Mouse (Mus musculus): ENCODE data around the gene 1700029J07Rik. TPM values are rescaled to one million over a fixed set of nuclear protein-coding genes. Genes with fewer than 3 reads are reported as not detected.

Gene 1700029J07Rik
- polyA plus RNA-seq, 1 experiment from 2014 or later: 4.7 TPM

DNA sequence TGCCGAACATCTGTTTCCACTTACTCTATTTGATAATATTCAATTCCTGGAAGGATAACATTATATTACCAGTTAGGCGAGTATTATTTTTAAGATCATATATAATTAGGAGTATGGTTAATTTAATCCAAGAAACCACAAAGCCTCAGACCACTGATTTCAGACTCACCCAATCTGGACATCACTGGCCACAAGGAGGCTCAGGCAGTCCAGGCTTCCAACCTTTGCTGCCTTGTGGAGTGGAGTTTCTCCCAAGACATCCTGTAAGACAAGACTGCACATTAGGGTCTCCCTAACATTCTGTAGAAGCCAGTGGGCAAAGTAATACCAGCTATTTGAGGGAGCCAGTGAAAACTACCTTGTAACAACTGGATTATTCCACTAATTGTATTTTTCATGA, 23.2 kb upstream of the 1700029J07Rik start:
- no peaks in the 10 kb centered on the region for H3K9me3 ChIP-seq
- WGBS: 57% methylated on average over 2 of the region's 2 CpGs
- H3K4me1 ChIP-seq: peaks cover 8% of the 10 kb centered on the region
- H3K36me3 ChIP-seq: peaks cover 27% of the 10 kb centered on the region
- peak overlapping the region; percentile 86 for H3K4me2 ChIP-seq
- no peak overlapping the region for H3K4me3 ChIP-seq
- H3K9ac ChIP-seq: no peak overlapping the region
- ATAC-seq (ENCODE audit: insufficient number of reproducible peaks, insufficient read depth, low FRiP score, low TSS enrichment, low read depth): no peak
- H3K27ac ChIP-seq: no peak overlapping the region
- no peaks in the 10 kb centered on the region for H3K27me3 ChIP-seq

- Histone ChIP-seq H3K27ac (no peak overlapping the region), H3K9ac (no peak overlapping the region), H3K27me3 (no peaks in the 10 kb centered on the region), H3K9me3 (no peaks in the 10 kb centered on the region), H3K4me1 (peaks cover 8% of the 10 kb centered on the region), H3K4me2 (no peak overlapping the region), H3K36me3 (peaks cover 39% of the 10 kb centered on the region), H3K4me3 (no peak overlapping the region)
- no peak for ATAC-seq (ENCODE audit: insufficient number of reproducible peaks, insufficient read depth, low FRiP score, low TSS enrichment, low read depth)
- 87% methylated on average over 3 of the region's 3 CpGs for WGBS
Measured at GRCm38 (mm10) chr8:45995576-45995975, 20.5 kb upstream of the 1700029J07Rik start.

DNA sequence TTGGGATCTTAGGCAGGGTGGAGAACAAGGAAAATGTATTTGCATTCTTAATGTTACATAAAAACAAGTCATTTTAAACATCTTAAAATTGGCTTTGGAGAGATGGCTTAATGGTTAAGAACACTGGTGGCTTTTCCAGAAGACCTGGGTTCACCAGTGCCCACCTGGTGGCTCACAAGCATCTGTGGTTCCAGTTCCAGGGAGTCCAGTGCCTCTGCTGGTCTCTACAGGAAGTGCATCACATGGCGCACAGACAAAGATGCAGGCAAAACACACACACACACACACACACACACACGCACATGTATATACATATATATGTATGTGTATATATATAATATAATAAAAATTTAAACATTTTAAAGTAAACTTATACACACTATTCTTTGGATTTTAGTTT, 19.1 kb upstream of the 1700029J07Rik start:
- Histone ChIP-seq H3K4me3 (no peak overlapping the region), H3K4me1 (peaks cover 2% of the 10 kb centered on the region), H3K9me3 (no peaks in the 10 kb centered on the region), H3K27me3 (no peaks in the 10 kb centered on the region), H3K4me2 (no peak overlapping the region), H3K36me3 (peaks cover 45% of the 10 kb centered on the region), H3K27ac (no peak overlapping the region), H3K9ac (no peak overlapping the region)
- WGBS: 92% methylated on average over 2 of the region's 2 CpGs
- ATAC-seq (ENCODE audit: insufficient number of reproducible peaks, insufficient read depth, low FRiP score, low TSS enrichment, low read depth): no peak

DNA sequence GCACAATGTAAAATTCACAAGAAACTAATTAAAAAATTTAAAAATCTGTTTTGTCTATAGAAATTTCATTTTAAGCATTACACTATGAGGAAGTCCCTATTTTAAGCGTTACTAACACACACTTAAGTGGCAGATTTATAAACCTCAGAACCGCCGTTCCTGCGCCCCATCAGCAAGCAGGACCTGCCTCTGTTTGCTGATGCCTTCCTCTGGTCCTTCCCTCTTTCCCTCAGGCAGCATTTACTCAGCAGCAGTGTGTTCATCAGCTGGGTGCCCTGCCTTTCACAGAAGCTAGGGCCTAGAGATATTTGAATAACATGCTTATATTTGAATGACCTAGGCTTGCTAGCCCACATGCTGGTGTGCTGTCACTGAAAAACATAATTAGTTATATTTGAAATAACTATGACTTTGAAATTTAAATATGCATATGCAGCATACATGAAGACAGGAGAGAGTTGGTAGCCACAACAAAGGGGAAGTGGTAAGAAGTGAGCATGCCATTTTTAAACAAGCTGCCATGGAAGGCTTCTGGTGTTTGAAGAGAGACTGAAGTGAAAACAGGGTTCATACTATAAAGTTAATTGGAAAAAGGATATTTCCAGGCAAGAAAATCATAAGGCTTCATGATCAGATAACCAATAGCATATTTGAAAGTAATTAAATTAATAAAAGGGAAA, 15.7 kb upstream of the 1700029J07Rik start:
- Histone ChIP-seq H3K4me1 (0 out of 2 replicates have a peak, but pooled peaks cover 4% of the 10 kb centered on the region), H3K9me3 (no peaks in the 10 kb centered on the region), H3K4me3 (no peak overlapping the region), H3K4me2 (no peak overlapping the region), H3K27me3 (no peaks in the 10 kb centered on the region), H3K9ac (no peak overlapping the region), H3K27ac (no peak overlapping the region), H3K36me3 (peaks cover 42% of the 10 kb centered on the region)
- 94% methylated on average over 4 of the region's 4 CpGs for WGBS
- ATAC-seq (ENCODE audit: insufficient number of reproducible peaks, insufficient read depth, low FRiP score, low TSS enrichment, low read depth): no peak

- Histone ChIP-seq H3K36me3 (peaks cover 46% of the 10 kb centered on the region), H3K9me3 (no peaks in the 10 kb centered on the region), H3K4me2 (no peak overlapping the region), H3K27me3 (no peaks in the 10 kb centered on the region), H3K9ac (no peak overlapping the region), H3K4me1 (0 out of 2 replicates have a peak, but pooled peaks cover 4% of the 10 kb centered on the region), H3K27ac (no peak overlapping the region), H3K4me3 (no peak overlapping the region)
- ATAC-seq (ENCODE audit: insufficient number of reproducible peaks, insufficient read depth, low FRiP score, low TSS enrichment, low read depth): no peak
- WGBS: 48% methylated on average over 2 of the region's 2 CpGs
Measured at GRCm38 (mm10) chr8:45988189-45988588, 13.1 kb upstream of the 1700029J07Rik start.

- H3K27ac ChIP-seq: no peak overlapping the region
- WGBS: 67% methylated on average over 3 of the region's 3 CpGs
- H3K4me1 ChIP-seq: 0 out of 2 replicates have a peak, but pooled peaks cover 4% of the 10 kb centered on the region
- H3K9ac ChIP-seq: no peak overlapping the region
- no peak overlapping the region for H3K4me3 ChIP-seq
- no peak for ATAC-seq (ENCODE audit: insufficient number of reproducible peaks, insufficient read depth, low FRiP score, low TSS enrichment, low read depth)
- no peaks in the 10 kb centered on the region for H3K27me3 ChIP-seq
- peaks cover 54% of the 10 kb centered on the region for H3K36me3 ChIP-seq
- H3K9me3 ChIP-seq: no peaks in the 10 kb centered on the region
- no peak overlapping the region for H3K4me2 ChIP-seq
Measured at GRCm38 (mm10) chr8:45986665-45987064, 11.6 kb upstream of the 1700029J07Rik start.

- no peaks in the 10 kb centered on the region for H3K27me3 ChIP-seq
- peak overlapping the region; percentile 71 for H3K4me2 ChIP-seq
- H3K36me3 ChIP-seq: peaks cover 16% of the 10 kb centered on the region
- H3K9me3 ChIP-seq: 0 out of 2 replicates have a peak, but pooled peaks cover 2% of the 10 kb centered on the region
- peak overlapping the region; percentile 86; the same call in 1 of the 2 replicates for H3K27ac ChIP-seq
- ATAC-seq (ENCODE audit: insufficient number of reproducible peaks, insufficient read depth, low FRiP score, low TSS enrichment, low read depth): no peak
- peak overlapping the region; percentile 78 for H3K9ac ChIP-seq
- H3K4me1 ChIP-seq: peaks cover 14% of the 10 kb centered on the region
- peak overlapping the region; percentile 68 for H3K4me3 ChIP-seq
- 52% methylated on average over 11 of the region's 11 CpGs for WGBS
Measured at GRCm38 (mm10) chr8:45975837-45976468, 901 bp upstream of the 1700029J07Rik start.

GRCm38 (mm10) chr8:45973988-45974505, 1.0 kb downstream of the 1700029J07Rik start:
- peak overlapping the region; percentile 86; the same call in 1 of the 2 replicates for H3K27ac ChIP-seq
- H3K36me3 ChIP-seq: peaks cover 8% of the 10 kb centered on the region
- peak overlapping the region; percentile 71 for H3K4me2 ChIP-seq
- 0 out of 2 replicates have a peak, but pooled peaks cover 4% of the 10 kb centered on the region for H3K9me3 ChIP-seq
- ATAC-seq (ENCODE audit: insufficient number of reproducible peaks, insufficient read depth, low FRiP score, low TSS enrichment, low read depth): no peak
- WGBS: 76% methylated on average over 8 of the region's 8 CpGs
- H3K4me1 ChIP-seq: peaks cover 14% of the 10 kb centered on the region
- no peaks in the 10 kb centered on the region for H3K27me3 ChIP-seq
- H3K4me3 ChIP-seq: no peak overlapping the region; the same call in 1 of the 2 replicates
- peak overlapping the region; percentile 77; the same call in 1 of the 2 replicates for H3K9ac ChIP-seq

DNA sequence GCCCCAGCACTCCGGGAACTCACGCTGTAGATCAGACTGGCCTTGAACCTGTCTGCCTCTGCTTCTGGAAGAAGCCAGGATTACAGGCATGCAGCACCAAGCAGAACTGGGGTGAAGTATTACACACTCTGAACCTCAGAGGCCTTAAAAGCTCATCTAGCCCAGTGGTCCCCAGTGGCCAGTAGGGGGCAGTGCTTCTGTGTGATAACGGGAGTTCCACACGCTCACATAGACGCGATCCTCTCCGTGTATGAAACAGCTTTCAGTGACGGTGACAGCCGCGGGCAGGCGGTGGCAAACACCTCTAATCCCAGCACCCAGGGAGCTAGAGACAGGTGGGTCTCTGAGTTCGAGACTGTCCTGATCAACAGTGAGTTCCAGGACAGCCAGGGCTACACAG, 4.2 kb downstream of the 1700029J07Rik start:
- Histone ChIP-seq H3K4me3 (no peak overlapping the region), H3K36me3 (no peaks in the 10 kb centered on the region; the same call in 1 of the 2 replicates), H3K4me1 (peaks cover 8% of the 10 kb centered on the region), H3K27ac (no peak overlapping the region), H3K4me2 (no peak overlapping the region), H3K9me3 (0 out of 2 replicates have a peak, but pooled peaks cover 4% of the 10 kb centered on the region), H3K9ac (no peak overlapping the region), H3K27me3 (no peaks in the 10 kb centered on the region)
- WGBS: 93% methylated on average over 12 of the region's 12 CpGs
- ATAC-seq (ENCODE audit: insufficient number of reproducible peaks, insufficient read depth, low FRiP score, low TSS enrichment, low read depth): no peak

DNA sequence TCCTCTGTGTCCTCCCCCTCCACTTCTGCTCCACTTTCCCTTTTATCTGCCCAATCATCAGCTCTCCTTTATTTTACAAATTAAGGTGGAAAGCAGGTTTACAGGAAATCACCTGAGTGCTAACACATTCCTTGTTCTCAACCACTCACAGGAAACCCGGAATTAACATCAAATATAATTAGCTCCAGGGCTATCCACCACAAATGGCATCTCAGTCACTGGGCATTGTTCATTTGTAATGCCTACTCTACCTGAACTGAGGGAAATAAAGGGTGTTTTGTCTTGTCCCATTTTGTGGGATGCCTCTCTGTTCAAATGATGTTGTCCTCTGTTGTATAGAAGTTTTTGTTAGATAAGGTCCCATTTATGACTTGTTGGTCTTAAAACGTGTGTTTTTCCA, 24.4 kb downstream of the 1700029J07Rik start:
- Histone ChIP-seq H3K36me3 (no peaks in the 10 kb centered on the region), H3K4me2 (no peak overlapping the region), H3K27ac (no peak overlapping the region), H3K4me1 (no peaks in the 10 kb centered on the region), H3K4me3 (no peak overlapping the region), H3K27me3 (no peaks in the 10 kb centered on the region), H3K9me3 (no peaks in the 10 kb centered on the region), H3K9ac (no peak overlapping the region)
- WGBS: 46% methylated on average over 2 of the region's 2 CpGs
- no peak for ATAC-seq (ENCODE audit: insufficient number of reproducible peaks, insufficient read depth, low FRiP score, low TSS enrichment, low read depth)

GRCm38 (mm10) chr8:45946283-45946682, 28.8 kb downstream of the 1700029J07Rik start:
- Histone ChIP-seq H3K9me3 (no peaks in the 10 kb centered on the region), H3K4me3 (no peak overlapping the region), H3K9ac (no peak overlapping the region), H3K27me3 (no peaks in the 10 kb centered on the region), H3K36me3 (no peaks in the 10 kb centered on the region), H3K4me1 (no peaks in the 10 kb centered on the region), H3K4me2 (no peak overlapping the region), H3K27ac (no peak overlapping the region)
- no peak for ATAC-seq (ENCODE audit: insufficient number of reproducible peaks, insufficient read depth, low FRiP score, low TSS enrichment, low read depth)
- WGBS: 89% methylated on average over 4 of the region's 4 CpGs

DNA sequence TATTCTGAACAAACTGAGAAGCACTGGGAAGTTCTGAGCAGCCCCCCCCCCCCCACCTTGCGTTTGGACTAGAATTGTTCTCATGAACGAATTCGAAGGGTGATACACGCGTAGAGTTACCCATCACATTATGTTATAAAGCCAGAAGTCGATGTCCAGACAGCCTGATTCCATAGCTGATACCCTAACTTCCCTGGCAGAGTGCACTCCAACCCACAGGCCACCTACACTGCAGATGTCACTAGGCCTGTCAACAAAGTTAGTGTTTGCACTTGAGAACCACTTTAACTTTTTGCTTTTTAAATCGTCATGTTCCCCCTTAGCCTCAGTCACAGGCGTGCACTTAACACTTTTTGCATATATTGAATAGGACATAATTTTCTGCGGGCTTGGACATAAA, 38.1 kb downstream of the 1700029J07Rik start:
- Histone ChIP-seq H3K9me3 (no peaks in the 10 kb centered on the region), H3K4me1 (no peaks in the 10 kb centered on the region), H3K9ac (no peak overlapping the region), H3K36me3 (no peaks in the 10 kb centered on the region), H3K4me3 (no peak overlapping the region), H3K27ac (no peak overlapping the region), H3K4me2 (no peak overlapping the region), H3K27me3 (peaks cover 4% of the 10 kb centered on the region)
- 89% methylated on average over 9 of the region's 9 CpGs for WGBS
- no peak for ATAC-seq (ENCODE audit: insufficient number of reproducible peaks, insufficient read depth, low FRiP score, low TSS enrichment, low read depth)

Measured in embryonic facial prominence, embryonic 13.5 days (tissue).